Mouse (Mus musculus) embryonic facial prominence, embryonic 14.5 days (tissue): ENCODE results near the gene Igfbp1. TPM values are rescaled to one million over a fixed set of nuclear protein-coding genes. Genes with fewer than 3 reads are reported as not detected.
"Not testable (repeated sequence)": the region's sequence is repeated elsewhere in the genome, so short reads cannot be mapped to it uniquely, and the experiment has no call there.

Experiments
- ATAC-seq: fragments of 200-750 bp; cut with Nextera tagmentation; 2 replicates; pipeline ENCODE4 v1.8.0; 2017; ENCODE audit warnings: low read depth, moderate number of reproducible peaks, moderate TSS enrichment
- DNase-seq: peaks from one replicate; pipeline ENCODE4 v3.0.0-alpha.2; 2015; ENCODE audit warnings: low spot score
- H3K27ac ChIP-seq: fragments of 300-500 bp; sonication (generic); replicated peaks from 2 replicates; pipeline ENCODE4 v1.5.1; 2014; ENCODE audit warnings: low read depth, mild to moderate bottlenecking, low read length, moderate library complexity
- H3K27me3 ChIP-seq: fragments of 300-500 bp; sonication (generic); replicated peaks from 2 replicates; pipeline ENCODE4 v1.6.1; 2014; ENCODE audit warnings: low read length; ENCODE audit not compliant: control insufficient read depth, insufficient read depth
- H3K36me3 ChIP-seq: fragments of 300-500 bp; sonication (generic); 2 replicates; pipeline ENCODE4 v1.6.1; 2014; ENCODE audit warnings: low read length, mixed read lengths; ENCODE audit not compliant: control insufficient read depth, insufficient read depth
- H3K4me1 ChIP-seq: fragments of 300-500 bp; sonication (generic); 2 replicates; pipeline ENCODE4 v1.6.1; 2014; ENCODE audit warnings: antibody characterized with exemption, low read length; ENCODE audit not compliant: control insufficient read depth, insufficient read depth
- H3K4me2 ChIP-seq: fragments of 300-500 bp; sonication (generic); 2 replicates; pipeline ENCODE4 v1.6.1; 2014; ENCODE audit warnings: low read depth, mild to moderate bottlenecking, low read length, moderate library complexity, mixed read lengths
- H3K4me3 ChIP-seq: fragments of 300-500 bp; sonication (generic); 2 replicates; pipeline ENCODE4 v1.5.1; 2014; ENCODE audit warnings: low read depth, mild to moderate bottlenecking, low read length
- H3K9ac ChIP-seq: fragments of 300-500 bp; sonication (generic); 2 replicates; pipeline ENCODE4 v1.6.1; 2014; ENCODE audit warnings: low read depth, mild to moderate bottlenecking, low read length, moderate library complexity, mixed read lengths
- H3K9me3 ChIP-seq: fragments of 300-500 bp; sonication (generic); 2 replicates; pipeline ENCODE4 v1.6.1; 2016; ENCODE audit warnings: low read length; ENCODE audit not compliant: control insufficient read depth
- WGBS: fragments of 180-500 bp; shearing (Covaris S2); extraction: QIAGEN DNeasy Blood & Tissue Kit; methylation state at CpG from one replicate; pipeline ENCODE4 v1.1.7; 2014; 5-methylcytosine and 5-hydroxymethylcytosine counted together
- polyA plus RNA-seq: library from polyadenylated mRNA; unstranded; fragments of >200 nt; fragmentation: Nextera tagmentation; extraction: Ambion mirVana; gene quantifications from 2 replicates; pipeline ENCODE4 v1.2.1, GENCODE M21; 2014

Gene Igfbp1
- polyA plus RNA-seq, 1 experiment from 2014 or later: 0.40 TPM

GRCm38 (mm10) chr11:7213501-7214341 lies 16.1 kb downstream of the Igfbp1 start, which contains the start of gene Igfbp3:
TSS of gene Igfbp3 (minus strand) at chr11:7213923.
- DNase-seq (peak; percentile 86), ATAC-seq (peak; percentile 83)
- 0% methylated on average over 5 of the region's 104 CpGs for WGBS
- H3K4me3 ChIP-seq: peak within 1 kb of the TSS; percentile 66
- H3K9ac ChIP-seq: peak within 1 kb of the TSS; percentile 73
- peak within 1 kb of the TSS; percentile 79 for H3K27ac ChIP-seq
- H3K4me1 ChIP-seq: peaks cover 7% of the 10 kb centered on the region; the same call in 1 of the 2 replicates
- H3K27me3 ChIP-seq: no peaks in the 10 kb centered on the region; the same call in 1 of the 2 replicates
- H3K4me2 ChIP-seq: peak within 1 kb of the TSS; percentile 73
- H3K9me3 ChIP-seq: no peaks in the 10 kb centered on the region
- H3K36me3 ChIP-seq: peaks cover 13% of the 10 kb centered on the region

- Histone ChIP-seq H3K27me3 (no peaks in the 10 kb centered on the region; the same call in 1 of the 2 replicates), H3K4me1 (peaks cover 7% of the 10 kb centered on the region; the same call in 1 of the 2 replicates), H3K36me3 (peaks cover 8% of the 10 kb centered on the region), H3K4me3 (peak overlapping the region; percentile 66), H3K4me2 (peak overlapping the region; percentile 73), H3K27ac (peak overlapping the region; percentile 24; the same call in 1 of the 2 replicates), H3K9me3 (no peaks in the 10 kb centered on the region), H3K9ac (peak overlapping the region; percentile 73; the same call in 1 of the 2 replicates)
- ATAC-seq (no peak), DNase-seq (no peak)
- WGBS: under 1% methylated on average over 12 of the region's 12 CpGs
These were observed 16.7 kb downstream of the Igfbp1 start for GRCm38 (mm10) chr11:7214342-7214660.

GRCm38 (mm10) chr11:7214761-7215160 lies 17.2 kb downstream of the Igfbp1 start:
- Histone ChIP-seq H3K27me3 (no peaks in the 10 kb centered on the region; the same call in 1 of the 2 replicates), H3K4me2 (peak overlapping the region; percentile 73), H3K9me3 (no peaks in the 10 kb centered on the region), H3K36me3 (peaks cover 3% of the 10 kb centered on the region), H3K4me1 (peaks cover 7% of the 10 kb centered on the region; the same call in 1 of the 2 replicates), H3K4me3 (peak overlapping the region; percentile 66), H3K27ac (peak overlapping the region; percentile 24; the same call in 1 of the 2 replicates), H3K9ac (no peak overlapping the region)
- DNase-seq (peak; percentile 89), ATAC-seq (no peak)
- WGBS: 5% methylated on average over 14 of the region's 14 CpGs

GRCm38 (mm10) chr11:7215703-7216102 lies 18.1 kb downstream of the Igfbp1 start:
- ATAC-seq: no peak
- Histone ChIP-seq H3K9ac (no peak overlapping the region), H3K9me3 (no peaks in the 10 kb centered on the region), H3K27me3 (no peaks in the 10 kb centered on the region; the same call in 1 of the 2 replicates), H3K36me3 (no peaks in the 10 kb centered on the region), H3K4me2 (no peak overlapping the region), H3K27ac (no peak overlapping the region), H3K4me3 (no peak overlapping the region), H3K4me1 (peaks cover 7% of the 10 kb centered on the region; the same call in 1 of the 2 replicates)
- 6% methylated on average over 8 of the region's 8 CpGs for WGBS
- peak; percentile 72 for DNase-seq

GRCm38 (mm10) chr11:7221826-7222225 lies 24.2 kb downstream of the Igfbp1 start:
- not testable (repeated sequence) for DNase-seq, H3K4me2 ChIP-seq
- 80% methylated on average over 8 of the region's 8 CpGs for WGBS

GRCm38 (mm10) chr11:7226200-7226599 lies 28.6 kb downstream of the Igfbp1 start:
- no peak overlapping the region for H3K4me3 ChIP-seq
- H3K4me1 ChIP-seq: peaks cover 10% of the 10 kb centered on the region
- peak overlapping the region; percentile 29; the same call in 1 of the 2 replicates for H3K27ac ChIP-seq
- ATAC-seq (no peak), DNase-seq (no peak)
- H3K9ac ChIP-seq: no peak overlapping the region
- H3K4me2 ChIP-seq: no peak overlapping the region
- no peaks in the 10 kb centered on the region for H3K9me3 ChIP-seq
- no peaks in the 10 kb centered on the region for H3K36me3 ChIP-seq
- no peaks in the 10 kb centered on the region for H3K27me3 ChIP-seq
- 56% methylated on average over 2 of the region's 2 CpGs for WGBS

More at GRCm38 (mm10) chr11:7221826-7222225, 24.2 kb downstream of the Igfbp1 start:
- H3K4me1 ChIP-seq, H3K36me3 ChIP-seq, H3K27me3 ChIP-seq, H3K4me3 ChIP-seq, H3K27ac ChIP-seq, H3K9me3 ChIP-seq, ATAC-seq, H3K9ac ChIP-seq: not testable (repeated sequence)

GRCm38 (mm10) chr11:7226810-7227550 lies 29.4 kb downstream of the Igfbp1 start:
- Histone ChIP-seq H3K4me2 (no peak overlapping the region), H3K4me3 (no peak overlapping the region), H3K9me3 (peaks cover 3% of the 10 kb centered on the region; the same call in 1 of the 2 replicates), H3K4me1 (peaks cover 10% of the 10 kb centered on the region), H3K9ac (no peak overlapping the region), H3K27ac (peak overlapping the region; percentile 67; the same call in 1 of the 2 replicates), H3K36me3 (no peaks in the 10 kb centered on the region), H3K27me3 (no peaks in the 10 kb centered on the region)
- WGBS: 58% methylated on average over 7 of the region's 7 CpGs
- peak; percentile 92 for ATAC-seq
- peak; percentile 78 for DNase-seq

GRCm38 (mm10) chr11:7228107-7228506 lies 30.5 kb downstream of the Igfbp1 start:
- Histone ChIP-seq H3K36me3 (no peaks in the 10 kb centered on the region), H3K4me2 (no peak overlapping the region), H3K27ac (peak overlapping the region; percentile 17; the same call in 1 of the 2 replicates), H3K4me1 (peaks cover 10% of the 10 kb centered on the region), H3K4me3 (no peak overlapping the region), H3K9ac (no peak overlapping the region), H3K9me3 (peaks cover 3% of the 10 kb centered on the region; the same call in 1 of the 2 replicates), H3K27me3 (no peaks in the 10 kb centered on the region)
- DNase-seq: no peak
- 86% methylated on average over 4 of the region's 4 CpGs for WGBS
- ATAC-seq: no peak
